Mouse (Mus musculus) cerebellum, postnatal 25 days (tissue): ENCODE results near the gene Tmem91.

Source experiments
- DNase-seq, 2 experiments: peaks; one replicate each; pipeline ENCODE4 v3.0.0; 2021; ENCODE audit warnings: mixed read lengths in 2 of 2

The Tmem91 gene

GRCm38 (mm10) chr7:25669158-25669557 lies 5.8 kb downstream of the Tmem91 start:
- no peak for DNase-seq

- DNase-seq = no peak
Measured at GRCm38 (mm10) chr7:25666381-25666780, 8.6 kb downstream of the Tmem91 start.

GRCm38 (mm10) chr7:25658657-25659472 lies 16.1 kb downstream of the Tmem91 start, which contains the start of the genes Bckdha and Exosc5:
Bckdha (minus strand) TSS chr7:25658981.
Exosc5 (plus strand) TSS chr7:25659164.
- peak; percentile 99 for DNase-seq

GRCm38 (mm10) chr7:25657785-25658184 lies 17.2 kb downstream of the Tmem91 start:
- DNase-seq = no peak

- peak; percentile 79 to 86 for DNase-seq
Measured at GRCm38 (mm10) chr7:25655601-25656428, 19.2 kb downstream of the Tmem91 start.

GRCm38 (mm10) chr7:25652244-25652759 lies 22.7 kb downstream of the Tmem91 start:
- DNase-seq = no peak

GRCm38 (mm10) chr7:25651281-25651680 lies 23.7 kb downstream of the Tmem91 start:
- peak; percentile 47 to 51 for DNase-seq

- DNase-seq = no peak
Measured at GRCm38 (mm10) chr7:25649839-25650238, 25.1 kb downstream of the Tmem91 start.

GRCm38 (mm10) chr7:25647574-25648123 lies 27.3 kb downstream of the Tmem91 start:
- DNase-seq = no peak

GRCm38 (mm10) chr7:25645074-25645473 lies 29.9 kb downstream of the Tmem91 start:
- DNase-seq = peak in 1 of 2 experiments; percentile 44

- peak in 1 of 2 experiments; percentile 61 for DNase-seq
Measured at GRCm38 (mm10) chr7:25644631-25645030, 30.3 kb downstream of the Tmem91 start.

- DNase-seq = no peak
Measured at GRCm38 (mm10) chr7:25644136-25644535, 30.8 kb downstream of the Tmem91 start.

- DNase-seq = peak; percentile 74
Measured at GRCm38 (mm10) chr7:25639754-25640153, 35.2 kb downstream of the Tmem91 start.

- no peak for DNase-seq
Measured at GRCm38 (mm10) chr7:25637099-25637498, 37.9 kb downstream of the Tmem91 start.

- no peak for DNase-seq
Measured at GRCm38 (mm10) chr7:25636373-25636772, 38.6 kb downstream of the Tmem91 start.

- no peak for DNase-seq
Measured at GRCm38 (mm10) chr7:25632679-25633078, 42.3 kb downstream of the Tmem91 start.

GRCm38 (mm10) chr7:25628323-25628620 lies 46.7 kb downstream of the Tmem91 start:
- DNase-seq = no peak

- DNase-seq = peak; percentile 42 to 53
Measured at GRCm38 (mm10) chr7:25627431-25628322, 47.3 kb downstream of the Tmem91 start.

GRCm38 (mm10) chr7:25626509-25627430 lies 48.2 kb downstream of the Tmem91 start, which contains the start of gene B3gnt8:
B3gnt8 (plus strand) TSS chr7:25626654.
- peak; percentile 68 to 72 for DNase-seq

GRCm38 (mm10) chr7:25625594-25626250 lies 49.2 kb downstream of the Tmem91 start:
- peak in 1 of 2 experiments; percentile 74 for DNase-seq
